Mouse (Mus musculus) limb, embryonic 12.5 days (tissue): ENCODE results near the gene Kctd7. TPM values are rescaled to one million over a fixed set of nuclear protein-coding genes. Genes with fewer than 3 reads are reported as not detected.

Experiments used
- ATAC-seq: fragments of 200-750 bp; cut with Nextera tagmentation; 2 replicates; pipeline ENCODE4 v1.8.0; 2017; ENCODE audit warnings: low read depth, moderate TSS enrichment; ENCODE audit not compliant: insufficient number of reproducible peaks, insufficient read depth, low FRiP score, low TSS enrichment
- H3K27ac ChIP-seq: fragments of 300-500 bp; sonication (generic); 2 replicates; pipeline ENCODE4 v1.5.1; 2016; ENCODE audit warnings: mild to moderate bottlenecking, moderate library complexity
- H3K27me3 ChIP-seq: fragments of 300-500 bp; sonication (generic); 2 replicates; pipeline ENCODE4 v1.6.1; 2016; ENCODE audit warnings: mild to moderate bottlenecking, moderate library complexity
- H3K36me3 ChIP-seq: fragments of 300-500 bp; sonication (generic); 2 replicates; pipeline ENCODE4 v1.6.1; 2016; ENCODE audit warnings: mild to moderate bottlenecking, moderate library complexity
- H3K4me1 ChIP-seq: fragments of 300-500 bp; sonication (generic); replicated peaks from 2 replicates; pipeline ENCODE4 v1.6.1; 2016
- H3K4me2 ChIP-seq: fragments of 300-500 bp; sonication (generic); 2 replicates; pipeline ENCODE4 v1.6.1; 2016; ENCODE audit warnings: mild to moderate bottlenecking, moderate library complexity
- H3K4me3 ChIP-seq: fragments of 300-500 bp; sonication (generic); replicated peaks from 2 replicates; pipeline ENCODE4 v1.5.1; 2016; ENCODE audit warnings: mild to moderate bottlenecking
- H3K9ac ChIP-seq: fragments of 300-500 bp; sonication (generic); replicated peaks from 2 replicates; pipeline ENCODE4 v1.6.1; 2016; ENCODE audit warnings: mild to moderate bottlenecking, moderate library complexity
- H3K9me3 ChIP-seq: fragments of 300-500 bp; sonication (generic); 2 replicates; pipeline ENCODE4 v1.6.1; 2016; ENCODE audit warnings: mild to moderate bottlenecking, moderate library complexity
- WGBS: fragments of 180-500 bp; shearing (Covaris S2); methylation state at CpG from one replicate; pipeline ENCODE4 v1.1.7; 2016; 5-methylcytosine and 5-hydroxymethylcytosine counted together
- polyA plus RNA-seq: library from polyadenylated mRNA; unstranded; fragments of >200 nt; fragmentation: Nextera tagmentation; extraction: Ambion mirVana; gene quantifications from 2 replicates; pipeline ENCODE4 v1.2.1, GENCODE M21; 2016

Gene Kctd7
- polyA plus RNA-seq, 1 experiment from 2014 or later = 6.3 TPM

GRCm38 (mm10) chr5:130120070-130120736 lies 24.5 kb upstream of the Kctd7 start:
- no peak for ATAC-seq
- no peak overlapping the region for H3K4me2 ChIP-seq
- WGBS = 93% methylated on average over 12 of the region's 12 CpGs
- peaks cover 22% of the 10 kb centered on the region for H3K4me1 ChIP-seq
- H3K9ac ChIP-seq = no peak overlapping the region
- H3K9me3 ChIP-seq = no peaks in the 10 kb centered on the region
- peaks cover 20% of the 10 kb centered on the region; the same call in 1 of the 2 replicates for H3K36me3 ChIP-seq
- no peaks in the 10 kb centered on the region for H3K27me3 ChIP-seq
- no peak overlapping the region for H3K27ac ChIP-seq
- H3K4me3 ChIP-seq = no peak overlapping the region

- H3K27ac ChIP-seq = no peak overlapping the region
- H3K27me3 ChIP-seq = no peaks in the 10 kb centered on the region
- no peak overlapping the region for H3K4me2 ChIP-seq
- ATAC-seq = no peak
- H3K36me3 ChIP-seq = peaks cover 16% of the 10 kb centered on the region; the same call in 1 of the 2 replicates
- no peaks in the 10 kb centered on the region for H3K9me3 ChIP-seq
- H3K4me3 ChIP-seq = no peak overlapping the region
- WGBS = 74% methylated on average over 6 of the region's 6 CpGs
- peaks cover 22% of the 10 kb centered on the region for H3K4me1 ChIP-seq
- no peak overlapping the region for H3K9ac ChIP-seq
These were observed 23.8 kb upstream of the Kctd7 start for GRCm38 (mm10) chr5:130120904-130121303.

GRCm38 (mm10) chr5:130122355-130122754 lies 22.3 kb upstream of the Kctd7 start:
- no peak for ATAC-seq
- Histone ChIP-seq H3K36me3 (peaks cover 17% of the 10 kb centered on the region; the same call in 1 of the 2 replicates), H3K9me3 (no peaks in the 10 kb centered on the region), H3K27me3 (no peaks in the 10 kb centered on the region), H3K9ac (no peak overlapping the region), H3K4me2 (no peak overlapping the region), H3K4me3 (no peak overlapping the region), H3K4me1 (peaks cover 20% of the 10 kb centered on the region), H3K27ac (no peak overlapping the region)
- 87% methylated on average over 2 of the region's 2 CpGs for WGBS

- Histone ChIP-seq H3K4me3 (no peak overlapping the region), H3K27me3 (no peaks in the 10 kb centered on the region), H3K9ac (no peak overlapping the region), H3K36me3 (peaks cover 17% of the 10 kb centered on the region; the same call in 1 of the 2 replicates), H3K4me1 (peaks cover 10% of the 10 kb centered on the region; the same call in 1 of the 2 replicates), H3K27ac (no peak overlapping the region), H3K9me3 (no peaks in the 10 kb centered on the region), H3K4me2 (no peak overlapping the region)
- ATAC-seq = no peak
- WGBS = 83% methylated on average over 5 of the region's 5 CpGs
These were observed 20.4 kb upstream of the Kctd7 start for GRCm38 (mm10) chr5:130124271-130124670.

- Histone ChIP-seq H3K9me3 (no peaks in the 10 kb centered on the region), H3K9ac (no peak overlapping the region), H3K4me3 (no peak overlapping the region), H3K27me3 (no peaks in the 10 kb centered on the region), H3K4me2 (no peak overlapping the region), H3K4me1 (peaks cover 9% of the 10 kb centered on the region; the same call in 1 of the 2 replicates), H3K36me3 (peaks cover 47% of the 10 kb centered on the region), H3K27ac (0 out of 2 replicates have a peak overlapping the region, but pooled peaks have one; percentile 45)
- WGBS = 49% methylated on average over 11 of the region's 11 CpGs
- no peak; the same call in 1 of the 2 replicates for ATAC-seq
These were observed 15.8 kb upstream of the Kctd7 start for GRCm38 (mm10) chr5:130128686-130129523.

- no peak for ATAC-seq
- Histone ChIP-seq H3K9me3 (no peaks in the 10 kb centered on the region), H3K27me3 (no peaks in the 10 kb centered on the region), H3K27ac (0 out of 2 replicates have a peak overlapping the region, but pooled peaks have one; percentile 45), H3K36me3 (peaks cover 45% of the 10 kb centered on the region), H3K4me1 (peaks cover 9% of the 10 kb centered on the region; the same call in 1 of the 2 replicates), H3K4me3 (no peak overlapping the region), H3K9ac (no peak overlapping the region), H3K4me2 (no peak overlapping the region)
- WGBS = 75% methylated on average over 5 of the region's 5 CpGs
These were observed 15.2 kb upstream of the Kctd7 start for GRCm38 (mm10) chr5:130129524-130129793.

- Histone ChIP-seq H3K4me3 (no peak overlapping the region), H3K9me3 (no peaks in the 10 kb centered on the region), H3K9ac (no peak overlapping the region), H3K36me3 (peaks cover 36% of the 10 kb centered on the region), H3K4me1 (no peaks in the 10 kb centered on the region), H3K4me2 (no peak overlapping the region), H3K27me3 (no peaks in the 10 kb centered on the region), H3K27ac (no peak overlapping the region)
- ATAC-seq = no peak
- 93% methylated on average over 13 of the region's 13 CpGs for WGBS
These were observed 8.1 kb upstream of the Kctd7 start for GRCm38 (mm10) chr5:130136597-130136996.

- Histone ChIP-seq H3K4me3 (no peak overlapping the region), H3K9me3 (no peaks in the 10 kb centered on the region), H3K4me1 (0 out of 2 replicates have a peak, but pooled peaks cover 4% of the 10 kb centered on the region), H3K27ac (no peak overlapping the region), H3K4me2 (no peak overlapping the region), H3K36me3 (peaks cover 18% of the 10 kb centered on the region), H3K27me3 (no peaks in the 10 kb centered on the region), H3K9ac (no peak overlapping the region)
- WGBS = 32% methylated on average over 8 of the region's 8 CpGs
- ATAC-seq = no peak
These were observed 5.3 kb upstream of the Kctd7 start for GRCm38 (mm10) chr5:130139393-130139792.

GRCm38 (mm10) chr5:130141138-130141537 lies 3.5 kb upstream of the Kctd7 start:
- Histone ChIP-seq H3K9me3 (no peaks in the 10 kb centered on the region), H3K27ac (no peak overlapping the region), H3K27me3 (no peaks in the 10 kb centered on the region), H3K4me3 (no peak overlapping the region), H3K36me3 (peaks cover 3% of the 10 kb centered on the region), H3K4me2 (no peak overlapping the region), H3K9ac (no peak overlapping the region), H3K4me1 (peaks cover 11% of the 10 kb centered on the region)
- WGBS = 81% methylated on average over 5 of the region's 5 CpGs
- no peak for ATAC-seq

- Histone ChIP-seq H3K4me3 (no peak overlapping the region), H3K9me3 (no peaks in the 10 kb centered on the region), H3K4me1 (peaks cover 11% of the 10 kb centered on the region), H3K27ac (no peak overlapping the region), H3K9ac (no peak overlapping the region), H3K27me3 (no peaks in the 10 kb centered on the region), H3K4me2 (no peak overlapping the region), H3K36me3 (no peaks in the 10 kb centered on the region)
- 43% methylated on average over 4 of the region's 4 CpGs for WGBS
- no peak for ATAC-seq
These were observed 2.6 kb upstream of the Kctd7 start for GRCm38 (mm10) chr5:130142041-130142440.

GRCm38 (mm10) chr5:130143101-130143500 lies 1.6 kb upstream of the Kctd7 start:
- H3K4me3 ChIP-seq = no peak overlapping the region
- H3K9me3 ChIP-seq = no peaks in the 10 kb centered on the region
- H3K9ac ChIP-seq = no peak overlapping the region
- peaks cover 3% of the 10 kb centered on the region; the same call in 1 of the 2 replicates for H3K36me3 ChIP-seq
- 88% methylated on average over 7 of the region's 7 CpGs for WGBS
- H3K4me1 ChIP-seq = peaks cover 11% of the 10 kb centered on the region
- no peak overlapping the region for H3K27ac ChIP-seq
- no peak overlapping the region for H3K4me2 ChIP-seq
- H3K27me3 ChIP-seq = no peaks in the 10 kb centered on the region
- ATAC-seq = no peak
